ENCODE assay signal across 20 mouse cellular contexts in genomic region chr10:120409131-120409530, GRCm38 (mm10).
DNase-seq lines count a peak whose midpoint lies in the region; ATAC-seq lines count a peak whose summit lies in the region.
"Had no signal": no experiment of that assay in that cellular context is flagged by ENCODE, and none has a peak within 500 bp of the region (broad histone marks: within the 10 kb centered on the region; RNA-seq: fewer than 3 reads in every experiment).

No protein-coding gene starts in this region.

- peak; percentile 38 for DNase-seq in adrenal gland, adult 2 months
- DNase-seq in adrenal gland, adult 18-20 months (ENCODE audit: low spot score in 2 of 2): no peak
- DNase-seq in heart, postnatal 14 days: no peak
- no peak for DNase-seq in kidney, adult 9 months
- DNase-seq: adrenal gland, postnatal 36 days; B cell, adult 2 months; cerebellum, adult 2 months; cerebellum, postnatal 10 days; forebrain, postnatal 0 days; gastrocnemius, postnatal 14 days; kidney, adult 18-20 months had no signal

- H3K27me3 ChIP-seq in heart, embryonic 12.5 days (replicated peaks): no peaks in the 10 kb centered on the region
- no peaks in the 10 kb centered on the region for H3K27me3 ChIP-seq in intestine, embryonic 16.5 days (replicated peaks; ENCODE audit: control insufficient read depth, insufficient read depth, low read length)
- no peaks in the 10 kb centered on the region for H3K27me3 ChIP-seq in intestine, embryonic 15.5 days (replicated peaks)
- H3K27me3 ChIP-seq: embryonic facial prominence, embryonic 12.5 days; forebrain, embryonic 13.5 days; kidney, embryonic 15.5 days had no signal

- H3K4me2 ChIP-seq in heart, embryonic 12.5 days: no peak overlapping the region
- no peak overlapping the region for H3K4me2 ChIP-seq in intestine, embryonic 16.5 days (ENCODE audit: low read depth, low read length)
- no peak overlapping the region for H3K4me2 ChIP-seq in intestine, embryonic 15.5 days (replicated peaks)
- H3K4me2 ChIP-seq: embryonic facial prominence, embryonic 12.5 days; forebrain, embryonic 13.5 days; hindbrain, embryonic 14.5 days; kidney, embryonic 15.5 days had no signal

- intact Hi-C loops in heart, postnatal 14 days (cut with DNase I): no loop called here

- no peak overlapping the region for H3K4me3 ChIP-seq in heart, embryonic 12.5 days
- no peak overlapping the region for H3K4me3 ChIP-seq in intestine, embryonic 16.5 days (ENCODE audit: low read length)
- H3K4me3 ChIP-seq in intestine, embryonic 15.5 days (replicated peaks): no peak overlapping the region
- H3K4me3 ChIP-seq: embryonic facial prominence, embryonic 12.5 days; forebrain, embryonic 13.5 days; kidney, embryonic 15.5 days had no signal

- WGBS in heart, embryonic 12.5 days: 53% methylated on average over 9 of the region's 9 CpGs
- 69% methylated on average over 9 of the region's 9 CpGs for WGBS in intestine, embryonic 16.5 days
- 68% methylated on average over 9 of the region's 9 CpGs for WGBS in intestine, embryonic 15.5 days

- no peaks in the 10 kb centered on the region for H3K9me3 ChIP-seq in heart, embryonic 12.5 days (replicated peaks)
- no peaks in the 10 kb centered on the region for H3K9me3 ChIP-seq in intestine, embryonic 16.5 days (ENCODE audit: control insufficient read depth, low read length)
- no peaks in the 10 kb centered on the region for H3K9me3 ChIP-seq in intestine, embryonic 15.5 days
- H3K9me3 ChIP-seq: embryonic facial prominence, embryonic 12.5 days; forebrain, embryonic 13.5 days; kidney, embryonic 15.5 days had no signal

- no peak overlapping the region for H3K9ac ChIP-seq in heart, embryonic 12.5 days
- no peak overlapping the region for H3K9ac ChIP-seq in intestine, embryonic 16.5 days (ENCODE audit: low read depth, low read length)
- H3K9ac ChIP-seq in intestine, embryonic 15.5 days: no peak overlapping the region
- H3K9ac ChIP-seq: embryonic facial prominence, embryonic 12.5 days; forebrain, embryonic 13.5 days; forebrain, postnatal 0 days; hindbrain, embryonic 14.5 days; kidney, embryonic 15.5 days had no signal

- peaks cover 6% of the 10 kb centered on the region for H3K36me3 ChIP-seq in heart, embryonic 12.5 days
- H3K36me3 ChIP-seq in intestine, embryonic 16.5 days (ENCODE audit: control insufficient read depth, insufficient read depth, low read length): no peaks in the 10 kb centered on the region
- no peaks in the 10 kb centered on the region for H3K36me3 ChIP-seq in intestine, embryonic 15.5 days
- H3K36me3 ChIP-seq: G1E had no signal

- peaks cover 40% of the 10 kb centered on the region for H3K4me1 ChIP-seq in heart, embryonic 12.5 days (replicated peaks)
- H3K4me1 ChIP-seq in intestine, embryonic 16.5 days (ENCODE audit: control insufficient read depth, insufficient read depth, low read length): peaks cover 32% of the 10 kb centered on the region
- peaks cover 21% of the 10 kb centered on the region for H3K4me1 ChIP-seq in intestine, embryonic 15.5 days (replicated peaks)

- H3K27ac ChIP-seq in heart, embryonic 12.5 days (ENCODE audit: poor library complexity, severe bottlenecking): peak overlapping the region; percentile 66
- H3K27ac ChIP-seq in intestine, embryonic 16.5 days (ENCODE audit: low read length): no peak overlapping the region
- no peak overlapping the region for H3K27ac ChIP-seq in intestine, embryonic 15.5 days
- H3K27ac ChIP-seq: embryonic facial prominence, embryonic 12.5 days; forebrain, embryonic 13.5 days; hindbrain, embryonic 14.5 days; kidney, embryonic 15.5 days had no signal

- no peak for ATAC-seq in heart, embryonic 12.5 days (ENCODE audit: insufficient number of reproducible peaks, low FRiP score)
- peak; percentile 51; the same call in 1 of the 2 replicates for ATAC-seq in intestine, embryonic 16.5 days
- no peak for ATAC-seq in intestine, embryonic 15.5 days
- ATAC-seq: CD4-positive, CD25-positive, alpha-beta regulatory T cell, adult 4 months; forebrain, embryonic 13.5 days; forebrain, postnatal 0 days had no signal
